Comparison of ENCODE assay signal across 8 mouse cellular contexts in genomic region chrX:7638401-7639091, GRCm38 (mm10). TPM values are rescaled to one million over a fixed set of nuclear protein-coding genes. Genes with fewer than 3 reads are reported as not detected.
DNase-seq lines count a peak whose midpoint lies in the region; ATAC-seq and TF ChIP-seq lines count a peak whose summit lies in the region.

Syp (plus strand) TSS chrX:7638471.

- intact Hi-C loops in heart, postnatal 36 days (cut with DNase I): no loop called here

- no peak for TF ChIP-seq CTCF in layer of hippocampus, adult 2 months (conservative IDR thresholded peaks at IDR 0.05)
- no peak for TF ChIP-seq CTCF in stomach, postnatal 0 days (IDR thresholded peaks at IDR 0.05; ENCODE audit: low read depth)

- no peak within 1 kb of the TSS; the same call in 1 of the 2 replicates for H3K9ac ChIP-seq in ES-E14 (ENCODE audit: insufficient read depth, low read depth, low read length, poor library complexity, severe bottlenecking)
- H3K9ac ChIP-seq in forebrain, embryonic 15.5 days (replicated peaks): peak within 1 kb of the TSS; percentile 67
- peak within 1 kb of the TSS; percentile 81 for H3K9ac ChIP-seq in neural tube, embryonic 13.5 days
- no peak within 1 kb of the TSS for H3K9ac ChIP-seq in stomach, postnatal 0 days (ENCODE audit: low read length)

- H3K9me3 ChIP-seq in ES-E14 (ENCODE audit: control insufficient read depth, insufficient read depth, low read depth, low read length): no peaks in the 10 kb centered on the region
- H3K9me3 ChIP-seq in forebrain, embryonic 15.5 days: no peaks in the 10 kb centered on the region
- no peaks in the 10 kb centered on the region for H3K9me3 ChIP-seq in neural tube, embryonic 13.5 days
- H3K9me3 ChIP-seq in stomach, postnatal 0 days (ENCODE audit: control insufficient read depth, low read length): no peaks in the 10 kb centered on the region

- WGBS in forebrain, embryonic 15.5 days: 11% methylated on average over 42 of the region's 42 CpGs
- WGBS in neural tube, embryonic 13.5 days: 24% methylated on average over 41 of the region's 42 CpGs
- 12% methylated on average over 26 of the region's 42 CpGs for WGBS in stomach, postnatal 0 days

- peak; percentile 60 for DNase-seq in ES-E14 (ENCODE audit: low read depth, low spot score)
- DNase-seq in cerebellum, adult 11 months: peak; percentile 92
- DNase-seq in heart, postnatal 36 days: peak; percentile 45 to 66
- peak; percentile 86 to 90 for DNase-seq in layer of hippocampus, adult 2 months (ENCODE audit: low spot score in 2 of 2)
- DNase-seq in lung, adult 18-20 months: peak; percentile 66 to 71
- DNase-seq in stomach, postnatal 0 days (ENCODE audit: low spot score): peak; percentile 86

- H3K27ac ChIP-seq in ES-E14 (ENCODE audit: insufficient read depth, low read depth, low read length, poor library complexity, severe bottlenecking): no peak within 1 kb of the TSS
- H3K27ac ChIP-seq in forebrain, embryonic 15.5 days (replicated peaks): peak within 1 kb of the TSS; percentile 86
- H3K27ac ChIP-seq in layer of hippocampus, adult 2 months: peak within 1 kb of the TSS; percentile 90
- peak within 1 kb of the TSS; percentile 82 for H3K27ac ChIP-seq in neural tube, embryonic 13.5 days (replicated peaks)
- H3K27ac ChIP-seq in stomach, postnatal 0 days (replicated peaks): no peak within 1 kb of the TSS

- H3K27me3 ChIP-seq in forebrain, embryonic 15.5 days: no peaks in the 10 kb centered on the region
- no peaks in the 10 kb centered on the region for H3K27me3 ChIP-seq in neural tube, embryonic 13.5 days
- H3K27me3 ChIP-seq in stomach, postnatal 0 days (ENCODE audit: control insufficient read depth, insufficient read depth, low read length): no peaks in the 10 kb centered on the region

- peaks cover 0 to 6% of the 10 kb centered on the region in 2 experiments; a peak in 1 of 4 replicates for H3K4me1 ChIP-seq in ES-E14 (ENCODE audit: control insufficient read depth in 2 of 2, insufficient read depth in 2 of 2, low read length in 2 of 2, poor library complexity in 1 of 2)
- H3K4me1 ChIP-seq in forebrain, embryonic 15.5 days: peaks cover 11% of the 10 kb centered on the region
- peaks cover 8% of the 10 kb centered on the region for H3K4me1 ChIP-seq in neural tube, embryonic 13.5 days (replicated peaks)
- no peaks in the 10 kb centered on the region for H3K4me1 ChIP-seq in stomach, postnatal 0 days (replicated peaks; ENCODE audit: control insufficient read depth, insufficient read depth)

- peak within 1 kb of the TSS; percentile 31 to 63 for H3K4me3 ChIP-seq in ES-E14 (ENCODE audit: insufficient read depth in 1 of 2, low read depth in 1 of 2, low read length in 2 of 2, poor library complexity in 1 of 2, severe bottlenecking in 1 of 2)
- peak within 1 kb of the TSS; percentile 60 for H3K4me3 ChIP-seq in forebrain, embryonic 15.5 days
- peak within 1 kb of the TSS; percentile 58 for H3K4me3 ChIP-seq in layer of hippocampus, adult 2 months
- H3K4me3 ChIP-seq in neural tube, embryonic 13.5 days: peak within 1 kb of the TSS; percentile 51
- peak within 1 kb of the TSS; percentile 17 for H3K4me3 ChIP-seq in stomach, postnatal 0 days (ENCODE audit: low read depth, low read length)

- H3K4me2 ChIP-seq in forebrain, embryonic 15.5 days (replicated peaks): peak within 1 kb of the TSS; percentile 54
- peak within 1 kb of the TSS; percentile 63 for H3K4me2 ChIP-seq in neural tube, embryonic 13.5 days
- peak within 1 kb of the TSS; percentile 44 for H3K4me2 ChIP-seq in stomach, postnatal 0 days (replicated peaks; ENCODE audit: low read depth)

- no peaks in the 10 kb centered on the region for H3K36me3 ChIP-seq in ES-E14 (ENCODE audit: control insufficient read depth, insufficient read depth, low read length, poor library complexity, severe bottlenecking)
- no peaks in the 10 kb centered on the region; the same call in 1 of the 2 replicates for H3K36me3 ChIP-seq in forebrain, embryonic 15.5 days
- 0 out of 2 replicates have a peak, but pooled peaks cover 4% of the 10 kb centered on the region for H3K36me3 ChIP-seq in neural tube, embryonic 13.5 days
- H3K36me3 ChIP-seq in stomach, postnatal 0 days (ENCODE audit: control insufficient read depth, insufficient read depth, low read length): no peaks in the 10 kb centered on the region

- in situ Hi-C loops in ES-E14 (cut with MboI; ENCODE audit: low sequenced_read_pairs in 2 of 2, unreplicated experiment in 2 of 2): no loop called here

- TF ChIP-seq EP300 in stomach, postnatal 0 days (optimal IDR thresholded peaks at IDR 0.05): no peak

- ATAC-seq in forebrain, embryonic 15.5 days (replicated peaks): peak; percentile 87
- ATAC-seq in neural tube, embryonic 13.5 days (ENCODE audit: low read depth): peak; percentile 88
- ATAC-seq in stomach, postnatal 0 days (ENCODE audit: low FRiP score, low TSS enrichment): peak; percentile 87

TF ChIP-seq in ES-E14, 5 proteins besides CTCF, POLR2A, EP300 and RAD21:
- TF ChIP-seq MAFK (IDR thresholded peaks at IDR 0.05; ENCODE audit: insufficient read depth, low read depth, low read length) (no peak), HCFC1 (IDR thresholded peaks at IDR 0.05; ENCODE audit: borderline replicate concordance, insufficient read depth, low read length) (peak; percentile 54; the same call in 1 of the 2 replicates)

RNA-seq across cellular contexts. Expression of gene Syp, which starts in this region (rescaled TPM):
- total RNA-seq in ES-E14 (2012; rRNA removed): 1.6 and 4.9 TPM in 2 replicates
- polyA plus RNA-seq in forebrain, embryonic 15.5 days (2015; fragmentation: Nextera tagmentation; extraction: Ambion mirVana): 109 and 120 TPM in 2 replicates
- 1 to 10 TPM; 1.0 to 2.6 TPM for total RNA-seq in heart, postnatal 36 days (2021)
- total RNA-seq in layer of hippocampus, adult 2 months (2021): 1,000 to 10,000 TPM; 1,738 to 1,877 TPM
- 108 and 118 TPM in 2 replicates for polyA plus RNA-seq in neural tube, embryonic 13.5 days (2015; fragmentation: Nextera tagmentation; extraction: Ambion mirVana)
- polyA plus RNA-seq in stomach, postnatal 0 days (2015; fragmentation: Nextera tagmentation; extraction: Ambion mirVana): 6.5 and 6.8 TPM in 2 replicates

Comparison
In these comparisons a context has a peak if more than half of its experiments do, and no peak if none do; other contexts are left out.
1. RNA of gene Syp (total RNA-seq): 1,738 to 1,877 TPM in layer of hippocampus, adult 2 months; 1.0 to 2.6 TPM in heart, postnatal 36 days and 1.6 to 4.9 TPM in ES-E14; every median in the first group is over 100 times any median in the second.
2. RNA of gene Syp (polyA plus RNA-seq): 109 to 120 TPM in forebrain, embryonic 15.5 days and 108 to 118 TPM in neural tube, embryonic 13.5 days; 6.5 to 6.8 TPM in stomach, postnatal 0 days; every median in the first group is over 10 times any median in the second.
3. H3K27ac ChIP-seq: peak in forebrain, embryonic 15.5 days (single experiment), layer of hippocampus, adult 2 months (single experiment) and neural tube, embryonic 13.5 days (single experiment); none in ES-E14 (single experiment) and stomach, postnatal 0 days (single experiment).
4. H3K9ac ChIP-seq: peak in forebrain, embryonic 15.5 days (single experiment) and neural tube, embryonic 13.5 days (single experiment); none in ES-E14 (single experiment) and stomach, postnatal 0 days (single experiment).
5. Peak in every context shown above with its lines, with median percentiles within 50 percentile points of each other: DNase-seq, H3K4me3 ChIP-seq, ATAC-seq and H3K4me2 ChIP-seq.